Mouse (Mus musculus): Measurements from ENCODE around the gene Stk4.
A peak's percentile ranks its signal among the peaks of the same experiment; 100 is the strongest.

The Stk4 gene

GRCm38 (mm10) chr2:164173394-164173793 lies 103.3 kb downstream of the Stk4 start:
- DNase-seq (ENCODE audit: low read depth, low spot score) = peak; percentile 50

- DNase-seq (ENCODE audit: low read depth, low spot score) = no peak
These were observed 104.7 kb downstream of the Stk4 start for GRCm38 (mm10) chr2:164174649-164175395.

- no peak for DNase-seq (ENCODE audit: low read depth, low spot score)
These were observed 105.7 kb downstream of the Stk4 start for GRCm38 (mm10) chr2:164175850-164176249.

- no peak for DNase-seq (ENCODE audit: low read depth, low spot score)
These were observed 107.7 kb downstream of the Stk4 start for GRCm38 (mm10) chr2:164177831-164178230.

- DNase-seq (ENCODE audit: low read depth, low spot score) = no peak
These were observed 110.0 kb downstream of the Stk4 start for GRCm38 (mm10) chr2:164180124-164180523.

GRCm38 (mm10) chr2:164180770-164181169 lies 110.6 kb downstream of the Stk4 start:
- DNase-seq (ENCODE audit: low read depth, low spot score) = no peak

GRCm38 (mm10) chr2:164182692-164183255 lies 112.7 kb downstream of the Stk4 start, which contains the start of gene Wfdc5:
Gene Wfdc5, minus strand, starts transcription at chr2:164182742.
- DNase-seq (ENCODE audit: low read depth, low spot score) = no peak

- no peak for DNase-seq (ENCODE audit: low read depth, low spot score)
These were observed 113.2 kb downstream of the Stk4 start for GRCm38 (mm10) chr2:164183340-164183739.

GRCm38 (mm10) chr2:164184145-164184719 lies 114.1 kb downstream of the Stk4 start:
- DNase-seq (ENCODE audit: low read depth, low spot score) = no peak

GRCm38 (mm10) chr2:164188722-164189121 lies 118.6 kb downstream of the Stk4 start:
- DNase-seq (ENCODE audit: low read depth, low spot score) = no peak

- DNase-seq (ENCODE audit: low read depth, low spot score) = no peak
These were observed 120.5 kb downstream of the Stk4 start, which contains the start of gene Wfdc12 for GRCm38 (mm10) chr2:164190576-164190975. Gene Wfdc12, minus strand, starts transcription at chr2:164190608.

- no peak for DNase-seq (ENCODE audit: low read depth, low spot score)
These were observed 122.2 kb downstream of the Stk4 start for GRCm38 (mm10) chr2:164192279-164192678.

- DNase-seq (ENCODE audit: low read depth, low spot score) = no peak
These were observed 125.0 kb downstream of the Stk4 start for GRCm38 (mm10) chr2:164194959-164195630.

- DNase-seq (ENCODE audit: low read depth, low spot score) = no peak
These were observed 126.0 kb downstream of the Stk4 start for GRCm38 (mm10) chr2:164195971-164196699.

GRCm38 (mm10) chr2:164196700-164196990 lies 126.5 kb downstream of the Stk4 start:
- DNase-seq (ENCODE audit: low read depth, low spot score) = no peak

GRCm38 (mm10) chr2:164199626-164200327 lies 129.7 kb downstream of the Stk4 start, which contains the start of gene Wfdc15a:
Gene Wfdc15a, minus strand, starts transcription at chr2:164200130.
- no peak for DNase-seq (ENCODE audit: low read depth, low spot score)
